Mouse (Mus musculus) intestine, postnatal 0 days (tissue): ENCODE data around the gene Rrbp1. TPM values are rescaled to one million over a fixed set of nuclear protein-coding genes. Genes with fewer than 3 reads are reported as not detected.

Source experiments
- ATAC-seq: fragments of 200-750 bp; cut with Nextera tagmentation; 2 replicates; pipeline ENCODE4 v1.8.0; 2017; ENCODE audit warnings: mild to moderate bottlenecking, moderate TSS enrichment, moderate library complexity
- H3K27ac ChIP-seq: fragments of 300-500 bp; sonication (generic); 2 replicates; pipeline ENCODE4 v1.5.1; 2014; ENCODE audit warnings: mild to moderate bottlenecking, low read depth, low read length, moderate library complexity
- H3K27me3 ChIP-seq: fragments of 300-500 bp; sonication (generic); replicated peaks from 2 replicates; pipeline ENCODE4 v1.6.1; 2014; ENCODE audit warnings: low read length, mixed read lengths; ENCODE audit not compliant: control insufficient read depth, insufficient read depth
- H3K36me3 ChIP-seq: fragments of 300-500 bp; sonication (generic); 2 replicates; pipeline ENCODE4 v1.6.1; 2014; ENCODE audit warnings: mild to moderate bottlenecking, moderate library complexity; ENCODE audit not compliant: control insufficient read depth, insufficient read depth
- H3K4me1 ChIP-seq: fragments of 300-500 bp; sonication (generic); replicated peaks from 2 replicates; pipeline ENCODE4 v1.6.1; 2014; ENCODE audit warnings: antibody characterized with exemption, low read length, mixed read lengths; ENCODE audit not compliant: control insufficient read depth, insufficient read depth
- H3K4me2 ChIP-seq: fragments of 300-500 bp; sonication (generic); replicated peaks from 2 replicates; pipeline ENCODE4 v1.6.1; 2014; ENCODE audit warnings: low read depth, mild to moderate bottlenecking, moderate library complexity
- H3K4me3 ChIP-seq: fragments of 300-500 bp; sonication (generic); 2 replicates; pipeline ENCODE4 v1.5.1; 2014; ENCODE audit warnings: low read depth, low read length
- H3K9ac ChIP-seq: fragments of 300-500 bp; sonication (generic); 2 replicates; pipeline ENCODE4 v1.6.1; 2014; ENCODE audit warnings: mild to moderate bottlenecking, low read depth, low read length
- H3K9me3 ChIP-seq: fragments of 300-500 bp; sonication (generic); 2 replicates; pipeline ENCODE4 v1.6.1; 2016; ENCODE audit warnings: mixed run types; ENCODE audit not compliant: control insufficient read depth
- CTCF ChIP-seq: sonication (generic); IDR thresholded peaks from 2 replicates; pipeline ENCODE4 v1.5.1; 2016; ENCODE audit warnings: low read depth, mild to moderate bottlenecking, control low read depth, antibody characterized with exemption, moderate library complexity
- WGBS: fragments of 180-500 bp; shearing (Covaris S2); extraction: QIAGEN DNeasy Blood & Tissue Kit; methylation state at CpG from one replicate; pipeline ENCODE4 v1.1.7; 2014; 5-methylcytosine and 5-hydroxymethylcytosine counted together
- polyA plus RNA-seq: library from polyadenylated mRNA; unstranded; fragments of >200 nt; fragmentation: Nextera tagmentation; extraction: Ambion mirVana; gene quantifications from 2 replicates; pipeline ENCODE4 v1.2.1, GENCODE M21; 2015

Gene Rrbp1
- polyA plus RNA-seq, 1 experiment from 2014 or later, result 156 TPM

GRCm38 (mm10) chr2:143973161-143973560 is 37.9 kb downstream of the Rrbp1 start:
- H3K9ac ChIP-seq, result no peak overlapping the region
- ATAC-seq, result no peak
- peaks cover 68% of the 10 kb centered on the region for H3K36me3 ChIP-seq
- H3K4me3 ChIP-seq, result no peak overlapping the region
- TF ChIP-seq CTCF, result no peak
- H3K27ac ChIP-seq, result no peak overlapping the region
- 93% methylated on average over 7 of the region's 7 CpGs for WGBS
- no peak overlapping the region for H3K4me2 ChIP-seq
- H3K27me3 ChIP-seq, result no peaks in the 10 kb centered on the region
- no peaks in the 10 kb centered on the region for H3K4me1 ChIP-seq
- H3K9me3 ChIP-seq, result no peaks in the 10 kb centered on the region

GRCm38 (mm10) chr2:143971887-143972286 is 39.2 kb downstream of the Rrbp1 start:
- Histone ChIP-seq H3K4me2 (no peak overlapping the region), H3K4me3 (no peak overlapping the region), H3K9me3 (no peaks in the 10 kb centered on the region), H3K27ac (peak overlapping the region; percentile 41; the same call in 1 of the 2 replicates), H3K36me3 (peaks cover 81% of the 10 kb centered on the region), H3K27me3 (no peaks in the 10 kb centered on the region), H3K9ac (no peak overlapping the region), H3K4me1 (no peaks in the 10 kb centered on the region)
- TF ChIP-seq CTCF, result no peak
- ATAC-seq, result peak; percentile 48
- 84% methylated on average over 2 of the region's 2 CpGs for WGBS

GRCm38 (mm10) chr2:143970841-143971240 is 40.2 kb downstream of the Rrbp1 start:
- Histone ChIP-seq H3K9ac (no peak overlapping the region), H3K36me3 (peaks cover 85% of the 10 kb centered on the region), H3K27me3 (no peaks in the 10 kb centered on the region), H3K4me2 (no peak overlapping the region), H3K27ac (no peak overlapping the region), H3K4me1 (no peaks in the 10 kb centered on the region), H3K4me3 (no peak overlapping the region), H3K9me3 (no peaks in the 10 kb centered on the region)
- no peak for ATAC-seq
- WGBS, result 92% methylated on average over 2 of the region's 2 CpGs
- TF ChIP-seq CTCF, result no peak

GRCm38 (mm10) chr2:143969260-143969659 is 41.8 kb downstream of the Rrbp1 start:
- H3K9ac ChIP-seq, result no peak overlapping the region
- H3K9me3 ChIP-seq, result no peaks in the 10 kb centered on the region
- H3K27me3 ChIP-seq, result no peaks in the 10 kb centered on the region
- no peak for ATAC-seq
- WGBS, result 82% methylated on average over 7 of the region's 7 CpGs
- no peak overlapping the region for H3K27ac ChIP-seq
- H3K4me2 ChIP-seq, result no peak overlapping the region
- H3K4me1 ChIP-seq, result no peaks in the 10 kb centered on the region
- peaks cover 92% of the 10 kb centered on the region for H3K36me3 ChIP-seq
- TF ChIP-seq CTCF, result no peak
- no peak overlapping the region for H3K4me3 ChIP-seq

- peak; percentile 27 for TF ChIP-seq CTCF
- Histone ChIP-seq H3K9me3 (no peaks in the 10 kb centered on the region), H3K36me3 (peaks cover 82% of the 10 kb centered on the region), H3K27ac (no peak overlapping the region), H3K27me3 (no peaks in the 10 kb centered on the region), H3K4me2 (no peak overlapping the region), H3K4me3 (no peak overlapping the region), H3K9ac (no peak overlapping the region), H3K4me1 (no peaks in the 10 kb centered on the region)
- ATAC-seq, result no peak
- WGBS, result 81% methylated on average over 1 of the region's 1 CpGs
Observed at GRCm38 (mm10) chr2:143963318-143963717, 47.7 kb downstream of the Rrbp1 start.

- Histone ChIP-seq H3K4me1 (no peaks in the 10 kb centered on the region), H3K36me3 (peaks cover 82% of the 10 kb centered on the region), H3K27ac (no peak overlapping the region), H3K4me2 (no peak overlapping the region), H3K27me3 (no peaks in the 10 kb centered on the region), H3K4me3 (no peak overlapping the region), H3K9ac (no peak overlapping the region), H3K9me3 (no peaks in the 10 kb centered on the region)
- 97% methylated on average over 5 of the region's 5 CpGs for WGBS
- no peak for TF ChIP-seq CTCF
- ATAC-seq, result no peak
Observed at GRCm38 (mm10) chr2:143962192-143962591, 48.9 kb downstream of the Rrbp1 start.

GRCm38 (mm10) chr2:143955746-143956145 is 55.3 kb downstream of the Rrbp1 start:
- WGBS, result 88% methylated on average over 4 of the region's 4 CpGs

More at GRCm38 (mm10) chr2:143955746-143956145, 55.3 kb downstream of the Rrbp1 start:
- no peaks in the 10 kb centered on the region for H3K4me1 ChIP-seq
- H3K36me3 ChIP-seq, result peaks cover 82% of the 10 kb centered on the region
- no peak overlapping the region for H3K4me3 ChIP-seq
- H3K27me3 ChIP-seq, result no peaks in the 10 kb centered on the region
- H3K27ac ChIP-seq, result 0 out of 2 replicates have a peak overlapping the region, but pooled peaks have one; percentile 0
- TF ChIP-seq CTCF, result no peak
- H3K4me2 ChIP-seq, result no peak overlapping the region
- no peaks in the 10 kb centered on the region for H3K9me3 ChIP-seq
- no peak overlapping the region for H3K9ac ChIP-seq
- no peak for ATAC-seq
